Mouse (Mus musculus): ENCODE measurements at regions not wholly inside any gene's neighbourhood (a gene's known extent, or its start where the extent isn't known, plus 50 kb on each side); places are given as distances from the start of the nearest gene placed in this dataset.

GRCm38 (mm10) chr2:45356558-45357170 lies 239.5 kb upstream of the Zeb2 start:
- no peak for DNase-seq

GRCm38 (mm10) chr2:45356021-45356420 lies 238.8 kb upstream of the Zeb2 start:
- DNase-seq: no peak

DNA sequence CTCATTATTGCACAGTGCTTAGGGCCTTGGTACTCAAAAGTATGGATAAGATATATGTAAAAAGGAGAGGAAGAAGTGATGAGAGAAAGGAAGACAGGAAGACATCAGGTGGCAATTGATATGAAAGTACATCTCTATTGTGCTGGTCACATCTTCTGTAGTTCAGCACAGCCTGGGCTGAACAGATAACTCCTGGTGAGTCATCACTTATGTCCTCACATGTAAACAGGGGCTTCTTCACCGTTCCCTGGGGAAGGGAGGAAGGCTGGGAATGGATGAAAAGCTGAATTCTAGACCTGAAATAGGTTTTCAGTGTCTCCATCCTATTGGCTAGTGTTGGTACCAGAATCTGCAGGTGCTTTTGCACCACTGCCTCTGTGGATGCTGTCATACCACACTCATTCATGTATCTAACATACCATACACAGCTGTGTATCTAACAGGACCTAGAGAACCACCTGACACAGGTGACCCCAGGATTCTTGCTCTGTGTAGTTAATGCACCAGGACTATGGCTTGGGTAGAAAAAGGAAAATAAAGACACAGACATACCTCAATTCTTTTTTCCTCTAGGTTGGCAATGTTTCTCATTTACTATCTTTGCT lies 234.4 kb upstream of the Zeb2 start:
- no peak for DNase-seq

- DNase-seq: no peak
These were observed 229.2 kb upstream of the Zeb2 start for GRCm38 (mm10) chr2:45346358-45346757.

DNA sequence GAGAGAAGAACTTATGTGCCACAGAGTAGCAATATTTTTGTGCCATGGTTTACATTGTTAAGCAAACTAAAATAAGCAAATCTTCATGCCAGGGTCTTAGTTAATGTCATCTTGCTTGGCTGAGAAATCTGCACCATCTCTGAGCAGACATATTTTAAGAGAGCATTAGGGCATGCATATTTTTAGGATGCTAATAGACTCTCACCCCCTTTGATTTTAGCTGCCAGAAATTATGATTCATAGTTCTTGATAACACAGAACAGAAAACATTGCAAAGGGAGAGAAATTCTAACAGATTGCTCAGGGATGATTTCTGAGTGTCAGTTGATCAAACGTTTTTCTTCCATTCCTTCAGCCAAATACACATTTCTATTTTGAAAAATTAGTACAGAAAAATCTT lies 222.7 kb upstream of the Zeb2 start:
- DNase-seq: no peak

DNA sequence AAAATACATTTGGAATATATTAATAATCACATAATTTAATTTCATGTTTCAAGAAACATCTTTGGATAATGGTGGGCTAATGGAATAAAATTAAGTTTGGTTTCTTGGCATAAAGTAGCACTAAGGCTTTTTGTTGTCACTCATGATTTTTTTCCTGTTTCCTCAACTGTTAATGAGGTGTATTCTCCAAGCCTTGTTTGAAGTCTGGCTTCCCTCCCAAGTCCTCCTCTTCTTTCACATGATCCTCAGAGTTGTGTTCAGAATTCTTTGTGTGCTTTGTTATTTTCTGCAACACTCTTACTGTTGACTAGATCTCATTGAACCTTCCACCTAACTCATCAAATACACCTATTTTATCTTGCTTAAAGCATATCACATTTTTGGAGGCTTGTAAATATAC lies 221.6 kb upstream of the Zeb2 start:
- no peak for DNase-seq

DNA sequence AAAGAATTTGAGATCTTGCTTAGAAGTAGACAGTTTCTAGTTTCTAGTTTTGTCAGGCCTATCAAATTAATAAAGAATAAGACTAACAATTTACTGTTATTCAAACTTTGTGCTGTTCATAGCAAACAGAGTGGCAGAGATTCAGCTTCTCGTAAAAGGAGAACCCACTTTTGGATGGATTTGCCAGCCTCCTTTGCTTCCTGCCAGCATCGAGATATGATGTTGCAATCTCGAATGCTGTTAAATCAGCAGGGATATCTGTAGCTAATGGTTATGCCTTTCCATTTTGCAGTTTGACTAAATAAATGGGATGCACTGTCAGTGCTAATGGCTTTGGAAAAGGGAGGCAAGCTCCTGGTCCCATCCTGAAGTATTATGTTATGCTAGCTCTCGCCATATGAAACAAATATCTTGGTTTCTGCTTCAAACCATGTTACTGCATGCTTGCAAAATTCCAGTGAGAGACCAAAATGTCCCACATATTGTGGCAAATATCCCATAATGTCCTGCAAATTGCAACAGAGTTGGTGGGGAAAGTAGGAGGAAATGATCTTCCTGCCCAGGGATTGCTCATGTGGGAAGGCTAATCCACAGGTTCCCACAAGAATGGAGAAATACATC lies 199.9 kb upstream of the Zeb2 start:
- DNase-seq: no peak

DNA sequence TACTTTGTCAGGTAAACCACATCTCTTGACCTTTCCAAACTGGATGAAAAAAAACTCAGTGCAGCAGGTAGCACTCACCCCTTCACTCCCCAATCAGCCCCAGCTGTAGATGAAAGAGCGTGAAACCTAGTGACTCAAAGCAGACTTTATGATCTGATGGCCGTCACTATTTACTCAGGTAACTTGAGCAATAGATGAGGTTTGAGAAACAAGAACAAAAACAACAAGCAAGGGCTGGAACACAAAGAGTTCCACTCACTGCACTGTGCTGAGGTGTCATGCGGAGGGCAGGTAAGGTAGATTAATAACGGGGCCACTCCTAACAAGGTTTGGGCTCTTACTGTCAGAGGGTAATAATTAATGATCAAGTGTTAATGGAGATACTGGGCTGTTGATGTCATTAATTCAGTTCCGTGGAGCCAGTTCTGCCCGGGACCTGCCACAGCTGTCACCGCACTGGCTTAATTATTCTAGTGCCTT lies 170.4 kb upstream of the Zeb2 start:
- DNase-seq: no peak

DNA sequence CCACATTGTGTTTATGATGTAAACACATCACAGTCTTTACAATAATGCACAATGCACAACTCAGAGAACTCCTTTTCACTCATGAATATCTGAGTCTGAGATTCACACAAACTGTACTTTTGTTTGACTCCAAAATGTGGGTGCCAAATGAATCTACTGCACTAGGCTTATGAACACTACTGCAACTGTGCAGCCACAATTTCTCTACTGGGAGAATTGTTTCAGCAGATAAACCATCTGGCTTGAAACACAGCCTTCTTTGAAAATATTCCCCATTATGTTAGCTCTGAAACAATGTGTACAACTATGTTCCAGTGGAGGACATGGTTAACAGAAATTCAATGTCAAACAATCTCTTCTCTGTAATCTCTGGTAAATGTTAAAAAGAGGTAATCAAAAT lies 166.6 kb upstream of the Zeb2 start:
- no peak for DNase-seq

DNA sequence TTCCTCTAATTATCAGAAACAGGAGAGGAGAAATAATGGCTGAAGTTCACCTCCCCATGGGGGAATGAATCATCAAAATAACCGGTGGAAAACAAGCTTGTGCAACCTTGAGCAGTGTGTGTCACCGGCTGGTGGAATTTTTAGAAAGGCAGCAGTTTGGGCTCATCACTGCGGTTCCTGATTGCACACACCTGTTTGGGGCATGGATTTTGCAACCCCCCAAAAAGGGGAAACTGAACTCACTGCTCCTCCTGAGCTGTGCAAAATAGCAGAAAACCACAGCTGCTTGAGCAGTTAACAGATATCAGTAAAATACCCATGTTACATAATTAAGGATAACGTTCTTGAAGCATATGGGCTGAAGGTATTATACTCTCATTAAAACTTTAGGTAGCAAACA lies 162.3 kb upstream of the Zeb2 start:
- DNase-seq: no peak

GRCm38 (mm10) chr2:45277602-45278001 lies 160.4 kb upstream of the Zeb2 start:
- DNase-seq: no peak

DNA sequence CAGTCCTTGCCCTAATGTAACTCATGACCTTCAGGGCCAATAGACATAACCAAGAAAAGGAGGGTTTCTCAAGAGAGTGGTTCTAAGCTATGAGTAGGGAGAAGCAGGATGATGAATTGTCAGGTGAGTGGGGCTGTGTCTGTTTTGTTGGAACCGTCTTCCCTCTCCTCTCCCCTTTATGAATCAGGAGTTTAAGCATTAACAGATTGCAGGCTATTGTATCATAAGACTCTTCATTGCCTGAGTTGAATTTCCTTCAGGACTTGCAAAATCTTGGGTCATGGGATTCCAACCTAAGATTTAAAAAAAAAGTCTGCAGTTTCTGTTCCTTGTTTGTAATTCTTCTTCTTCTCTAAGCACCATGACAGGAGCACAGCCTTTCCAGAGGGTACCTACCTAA lies 159.5 kb upstream of the Zeb2 start:
- DNase-seq: no peak

DNA sequence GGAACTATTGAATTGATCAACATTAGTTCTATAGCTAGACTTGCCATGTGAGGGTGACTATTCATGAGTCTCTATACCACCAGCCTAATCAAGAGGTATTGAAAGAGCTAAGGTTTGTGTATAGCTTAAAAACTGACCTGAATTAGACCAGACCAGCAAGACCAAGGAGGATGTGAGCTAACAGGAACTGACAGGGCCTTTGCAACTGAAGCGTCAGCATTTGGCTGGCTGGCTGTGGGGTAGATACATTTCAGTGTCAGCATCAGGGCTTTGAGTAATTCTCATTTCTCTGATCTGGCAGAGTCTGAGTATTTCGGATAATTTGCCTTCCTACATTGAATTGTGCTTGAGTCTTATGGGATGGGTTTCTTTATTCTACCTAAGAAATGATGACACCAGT lies 152.8 kb upstream of the Zeb2 start:
- DNase-seq: no peak

GRCm38 (mm10) chr2:45265819-45266218 lies 148.6 kb upstream of the Zeb2 start:
- DNase-seq: no peak

DNA sequence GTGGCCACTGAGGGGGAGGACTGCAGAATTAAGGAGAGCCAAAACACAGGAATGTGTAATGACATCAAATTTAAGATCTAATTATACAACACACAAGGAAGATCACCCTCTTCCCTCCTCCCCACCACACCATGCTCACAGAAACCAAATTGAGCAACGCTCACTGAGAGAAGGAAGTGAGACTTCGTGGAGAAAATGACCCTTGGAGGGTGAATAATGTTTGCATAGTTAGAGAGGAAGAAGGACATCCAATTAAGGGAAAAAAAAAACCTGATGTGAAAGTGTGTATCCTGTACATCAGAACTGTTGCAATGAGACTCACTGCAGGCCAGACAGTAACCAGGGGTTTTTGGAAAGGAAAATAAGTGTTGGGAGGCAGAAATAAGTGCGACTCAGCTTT lies 144.8 kb upstream of the Zeb2 start:
- no peak for DNase-seq

DNA sequence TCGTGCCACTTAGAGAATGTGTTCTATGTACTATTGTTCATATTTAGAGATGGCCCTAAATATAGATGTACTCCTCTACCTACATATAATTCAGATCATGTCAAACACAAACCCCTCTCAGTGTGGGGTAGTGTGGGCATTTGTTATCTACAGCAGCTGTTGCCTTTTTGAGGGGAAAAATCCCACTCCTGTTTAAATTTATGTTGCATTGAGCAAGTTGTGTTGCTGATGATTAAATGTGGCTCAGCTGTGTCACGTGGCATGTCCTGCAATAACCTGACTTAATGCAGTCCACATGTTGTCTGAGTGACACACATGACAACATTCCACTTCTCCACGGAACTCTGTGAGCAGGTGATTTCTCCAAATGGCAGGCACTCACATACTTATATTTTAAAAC lies 141.7 kb upstream of the Zeb2 start:
- DNase-seq: no peak

GRCm38 (mm10) chr2:45256373-45256772 lies 139.2 kb upstream of the Zeb2 start:
- DNase-seq: no peak

DNA sequence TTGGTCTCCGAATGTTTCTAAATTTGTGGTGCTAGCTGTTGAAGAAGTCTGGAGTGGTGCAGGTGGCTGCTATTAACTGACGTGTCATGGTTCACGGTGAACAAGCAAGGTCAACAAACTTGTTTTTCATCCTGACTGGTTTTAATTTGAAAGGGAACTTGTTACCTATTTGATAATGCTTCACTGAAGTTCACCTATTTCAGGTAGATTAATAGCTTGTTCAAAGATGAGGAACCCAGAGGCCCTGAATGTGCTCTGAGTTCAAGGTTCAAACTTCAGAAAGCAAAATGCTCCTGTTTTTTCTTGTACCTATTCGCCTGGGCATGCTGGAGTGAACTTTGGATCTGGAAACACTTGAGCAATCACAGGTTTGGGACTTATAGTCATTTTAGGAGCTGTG lies 136.7 kb upstream of the Zeb2 start:
- DNase-seq: no peak

GRCm38 (mm10) chr2:45252321-45252720 lies 135.1 kb upstream of the Zeb2 start:
- no peak for DNase-seq

GRCm38 (mm10) chr2:45249658-45250057 lies 132.5 kb upstream of the Zeb2 start:
- DNase-seq: no peak

- no peak for DNase-seq
These were observed 129.1 kb upstream of the Zeb2 start for GRCm38 (mm10) chr2:45246061-45246945.

DNA sequence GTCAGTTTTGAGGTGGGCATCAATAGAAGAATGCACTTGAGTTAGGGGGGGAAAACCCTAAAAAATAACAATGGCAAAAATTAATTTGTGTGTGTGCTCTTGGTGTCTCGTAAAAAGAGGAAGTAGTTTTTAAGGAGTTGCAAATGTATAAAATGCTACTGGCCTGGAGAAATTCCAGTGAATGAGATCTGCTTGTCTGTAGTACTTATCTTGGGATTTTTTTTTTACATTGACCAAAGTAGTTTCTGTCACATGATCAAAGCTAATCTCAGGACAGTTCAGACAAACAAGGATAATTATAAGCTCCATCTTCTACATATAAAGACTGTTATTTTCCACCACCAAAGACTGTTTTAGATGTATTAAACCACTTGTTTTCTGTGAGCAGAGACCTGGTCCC lies 128.3 kb upstream of the Zeb2 start:
- no peak for DNase-seq

- DNase-seq: no peak
These were observed 127.3 kb upstream of the Zeb2 start for GRCm38 (mm10) chr2:45244491-45244890.
